Mouse (Mus musculus) cerebellum, adult 11-12 months (tissue): ENCODE results near the gene Dnah2.

Source experiments
- DNase-seq: peaks from one replicate; pipeline ENCODE4 v3.0.0; 2022

The Dnah2 gene

GRCm38 (mm10) chr11:69549060-69549656, at the start of gene Dnah2:
TSS of gene Dnah2 (minus strand) at chr11:69549110.
- no peak for DNase-seq

- DNase-seq: no peak
Measured at GRCm38 (mm10) chr11:69594853-69595252, 45.9 kb upstream of the Dnah2 start.

GRCm38 (mm10) chr11:69592799-69593198, 43.9 kb upstream of the Dnah2 start:
- DNase-seq: no peak

GRCm38 (mm10) chr11:69591899-69592637, 43.2 kb upstream of the Dnah2 start:
- DNase-seq: peak; percentile 70

GRCm38 (mm10) chr11:69591424-69591823, 42.5 kb upstream of the Dnah2 start:
- no peak for DNase-seq

GRCm38 (mm10) chr11:69590622-69591021, 41.7 kb upstream of the Dnah2 start:
- DNase-seq: no peak

- DNase-seq: no peak
Measured at GRCm38 (mm10) chr11:69589207-69589834, 40.4 kb upstream of the Dnah2 start.

- no peak for DNase-seq
Measured at GRCm38 (mm10) chr11:69585718-69586325, 36.9 kb upstream of the Dnah2 start.

GRCm38 (mm10) chr11:69584937-69585336, 36.0 kb upstream of the Dnah2 start:
- no peak for DNase-seq

GRCm38 (mm10) chr11:69584008-69584407, 35.1 kb upstream of the Dnah2 start:
- no peak for DNase-seq

- no peak for DNase-seq
Measured at GRCm38 (mm10) chr11:69582230-69582805, 33.4 kb upstream of the Dnah2 start.

- no peak for DNase-seq
Measured at GRCm38 (mm10) chr11:69581814-69582213, 32.9 kb upstream of the Dnah2 start.

- peak; percentile 92 for DNase-seq
Measured at GRCm38 (mm10) chr11:69581147-69581688, 32.3 kb upstream of the Dnah2 start.

- DNase-seq: peak; percentile 60
Measured at GRCm38 (mm10) chr11:69580572-69581146, 31.7 kb upstream of the Dnah2 start.

- DNase-seq: peak; percentile 94
Measured at GRCm38 (mm10) chr11:69580091-69580514, 31.2 kb upstream of the Dnah2 start, which contains the start of the genes Wrap53 and Trp53. TSS of gene Wrap53 (minus strand) at chr11:69580255. TSS of gene Trp53 (plus strand) at chr11:69580359.

- peak; percentile 97 for DNase-seq
Measured at GRCm38 (mm10) chr11:69579128-69580017, 30.5 kb upstream of the Dnah2 start.

- no peak for DNase-seq
Measured at GRCm38 (mm10) chr11:69578301-69578700, 29.4 kb upstream of the Dnah2 start.

- no peak for DNase-seq
Measured at GRCm38 (mm10) chr11:69576307-69576706, 27.4 kb upstream of the Dnah2 start.

GRCm38 (mm10) chr11:69575220-69575619, 26.3 kb upstream of the Dnah2 start:
- no peak for DNase-seq

GRCm38 (mm10) chr11:69565131-69565530, 16.2 kb upstream of the Dnah2 start:
- no peak for DNase-seq

- DNase-seq: no peak
Measured at GRCm38 (mm10) chr11:69564391-69564790, 15.5 kb upstream of the Dnah2 start.
